Mouse (Mus musculus) liver, adult 2 months (tissue): ENCODE measurements at regions not wholly inside any gene's neighbourhood (a gene's known extent, or its start where the extent isn't known, plus 50 kb on each side); places are given as distances from the start of the nearest gene placed in this dataset.

ENCODE experiments used
- DNase-seq: peaks from one replicate; pipeline ENCODE4 v3.0.0-alpha.2; 2011; ENCODE audit warnings: low read depth, low spot score; ENCODE audit errors: extremely low read depth
- H3K27ac ChIP-seq: fragments of 200-500 bp; replicated peaks from 2 replicates; pipeline ENCODE4 v1.5.1; 2012; ENCODE audit warnings: low read depth, mild to moderate bottlenecking, control low read depth, inconsistent platforms, low read length; ENCODE audit not compliant: insufficient read depth
- H3K27me3 ChIP-seq: fragments of 200-500 bp; 2 replicates; pipeline ENCODE4 v1.6.1; 2012; ENCODE audit warnings: mild to moderate bottlenecking, moderate library complexity, low read length, inconsistent platforms; ENCODE audit not compliant: control insufficient read depth, insufficient read depth
- H3K36me3 ChIP-seq: fragments of 200-500 bp; 2 replicates; pipeline ENCODE4 v1.6.1; 2012; ENCODE audit warnings: low read length, inconsistent platforms; ENCODE audit not compliant: control insufficient read depth, insufficient read depth
- H3K4me1 ChIP-seq: fragments of 200-500 bp; 2 replicates; pipeline ENCODE4 v1.6.1; 2011; ENCODE audit warnings: low read length; ENCODE audit not compliant: control insufficient read depth, insufficient read depth
- H3K4me3 ChIP-seq: fragments of 200-500 bp; 2 replicates; pipeline ENCODE4 v1.5.1; 2011; ENCODE audit warnings: low read depth, mild to moderate bottlenecking, control low read depth, low read length, moderate library complexity; ENCODE audit not compliant: insufficient read depth
- H3K79me2 ChIP-seq: fragments of 200-500 bp; 2 replicates; pipeline ENCODE4 v1.6.1; 2012; ENCODE audit warnings: inconsistent platforms, mild to moderate bottlenecking, low read length, moderate library complexity; ENCODE audit not compliant: control insufficient read depth, insufficient read depth
- H3K9ac ChIP-seq: fragments of 200-500 bp; 2 replicates; pipeline ENCODE4 v1.6.1; 2012; ENCODE audit warnings: low read depth, mild to moderate bottlenecking, control low read depth, inconsistent platforms, low read length
- CTCF ChIP-seq: fragments of 200-500 bp; IDR thresholded peaks from 2 replicates; pipeline ENCODE4 v1.5.1; 2011; ENCODE audit warnings: low read depth, low read length, control low read depth
- POLR2A ChIP-seq: fragments of 200-500 bp; IDR thresholded peaks from 2 replicates; pipeline ENCODE4 v1.6.1; 2011; ENCODE audit warnings: low read length, control low read depth; ENCODE audit not compliant: insufficient read depth; ENCODE audit errors: extremely low read depth
- WGBS: fragments of 180-500 bp; shearing (Covaris S2); methylation state at CpG from one replicate; pipeline ENCODE4 v1.1.7; 2018; 5-methylcytosine and 5-hydroxymethylcytosine counted together

DNA sequence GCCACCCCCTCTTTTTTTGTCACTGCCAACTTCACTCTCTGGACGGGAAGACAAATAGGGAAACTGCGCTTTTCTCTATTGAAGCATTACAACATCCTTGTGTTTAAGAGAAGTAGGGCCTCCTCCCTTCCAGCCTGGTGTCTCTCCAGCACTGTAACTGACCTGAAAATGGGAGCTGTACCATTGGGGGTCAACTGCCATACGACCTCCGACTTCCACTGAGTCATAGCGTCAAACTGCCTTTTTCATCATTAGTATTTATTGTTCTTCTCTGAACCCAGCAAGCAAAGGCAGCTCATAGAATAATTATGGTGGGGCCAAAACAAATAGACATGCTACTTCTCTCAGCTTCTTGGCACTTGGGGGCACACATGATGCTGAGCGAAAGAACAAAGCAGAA is 301.2 kb upstream of the Jag1 start:
- Histone ChIP-seq H3K27me3 (no peaks in the 10 kb centered on the region), H3K27ac (no peak overlapping the region), H3K4me1 (no peaks in the 10 kb centered on the region), H3K36me3 (no peaks in the 10 kb centered on the region), H3K79me2 (no peaks in the 10 kb centered on the region), H3K9ac (no peak overlapping the region), H3K4me3 (no peak overlapping the region)
- DNase-seq, result no peak
- TF ChIP-seq POLR2A, result no peak
- TF ChIP-seq CTCF, result no peak
- WGBS, result 87% methylated on average over 6 of the region's 6 CpGs

DNA sequence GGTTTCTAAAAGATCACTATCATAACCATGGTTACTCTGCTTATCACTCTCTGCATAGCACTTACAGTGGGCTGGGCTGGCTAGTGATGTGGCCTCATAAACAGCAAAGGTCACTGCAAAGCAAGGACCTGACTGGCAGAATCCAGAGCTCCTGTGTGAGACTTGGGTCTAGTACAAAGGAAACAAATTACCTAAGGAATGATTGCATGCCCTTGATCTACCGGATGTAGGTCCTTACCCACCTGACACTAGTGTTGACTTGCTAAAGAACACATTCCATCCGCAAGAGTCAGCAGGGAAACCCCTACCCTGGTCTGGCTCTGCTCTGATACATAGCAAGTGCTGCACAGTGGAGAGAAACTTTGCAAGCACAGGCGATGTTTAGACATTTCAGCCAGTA is 297.0 kb upstream of the Jag1 start:
- Histone ChIP-seq H3K4me3 (no peak overlapping the region), H3K9ac (no peak overlapping the region), H3K36me3 (no peaks in the 10 kb centered on the region), H3K79me2 (no peaks in the 10 kb centered on the region), H3K4me1 (no peaks in the 10 kb centered on the region), H3K27me3 (no peaks in the 10 kb centered on the region), H3K27ac (no peak overlapping the region)
- TF ChIP-seq POLR2A, result no peak
- TF ChIP-seq CTCF, result no peak
- no peak for DNase-seq
- 67% methylated on average over 3 of the region's 3 CpGs for WGBS

DNA sequence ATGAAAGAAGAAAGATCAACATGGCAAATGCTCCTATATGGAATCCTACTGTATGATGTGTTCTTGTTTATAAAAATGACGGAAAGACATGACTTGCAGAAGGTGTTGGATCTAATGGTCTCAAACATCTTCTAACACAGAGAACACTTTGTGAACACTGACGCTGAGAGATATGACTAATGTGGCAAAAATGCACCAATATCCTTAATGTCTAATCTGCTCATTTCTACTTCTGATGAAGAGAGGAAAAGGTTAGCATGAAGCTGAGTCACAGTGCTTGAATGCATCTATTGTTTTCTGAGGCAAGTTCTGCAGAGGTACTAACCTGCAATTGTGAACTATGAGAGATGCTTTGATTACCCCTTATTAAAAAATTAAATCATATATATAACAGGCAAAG is 293.2 kb upstream of the Jag1 start:
- H3K27ac ChIP-seq, result no peak overlapping the region
- no peaks in the 10 kb centered on the region for H3K27me3 ChIP-seq
- no peaks in the 10 kb centered on the region for H3K36me3 ChIP-seq
- TF ChIP-seq POLR2A (no peak), CTCF (no peak)
- H3K4me3 ChIP-seq, result no peak overlapping the region
- 81% methylated on average over 2 of the region's 2 CpGs for WGBS
- no peak overlapping the region for H3K9ac ChIP-seq
- no peaks in the 10 kb centered on the region for H3K79me2 ChIP-seq
- no peak for DNase-seq
- no peaks in the 10 kb centered on the region for H3K4me1 ChIP-seq

DNA sequence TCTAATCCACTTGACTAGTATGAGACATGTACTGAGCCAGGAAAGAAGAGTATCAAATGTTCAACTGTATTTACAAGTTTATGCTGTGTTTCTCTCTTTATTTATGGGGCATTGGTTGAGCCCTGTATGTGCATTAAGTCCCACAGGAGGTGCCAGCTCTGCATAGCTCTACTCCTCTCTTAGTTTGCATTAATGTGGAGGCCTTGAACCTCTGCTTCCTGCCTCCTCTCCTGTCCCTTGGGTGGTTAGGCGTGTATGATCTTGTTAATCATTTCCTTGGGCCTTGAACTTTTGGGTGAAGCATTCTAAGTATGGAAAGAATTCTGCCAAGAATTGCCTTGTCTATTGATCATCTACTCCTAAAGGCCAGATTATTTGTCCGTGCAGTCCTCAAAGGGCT is 291.9 kb upstream of the Jag1 start:
- Histone ChIP-seq H3K36me3 (no peaks in the 10 kb centered on the region), H3K27ac (no peak overlapping the region), H3K4me3 (no peak overlapping the region), H3K4me1 (no peaks in the 10 kb centered on the region), H3K27me3 (no peaks in the 10 kb centered on the region), H3K79me2 (no peaks in the 10 kb centered on the region), H3K9ac (no peak overlapping the region)
- no peak for TF ChIP-seq CTCF
- TF ChIP-seq POLR2A, result no peak
- no peak for DNase-seq
- 25% methylated on average over 2 of the region's 2 CpGs for WGBS

DNA sequence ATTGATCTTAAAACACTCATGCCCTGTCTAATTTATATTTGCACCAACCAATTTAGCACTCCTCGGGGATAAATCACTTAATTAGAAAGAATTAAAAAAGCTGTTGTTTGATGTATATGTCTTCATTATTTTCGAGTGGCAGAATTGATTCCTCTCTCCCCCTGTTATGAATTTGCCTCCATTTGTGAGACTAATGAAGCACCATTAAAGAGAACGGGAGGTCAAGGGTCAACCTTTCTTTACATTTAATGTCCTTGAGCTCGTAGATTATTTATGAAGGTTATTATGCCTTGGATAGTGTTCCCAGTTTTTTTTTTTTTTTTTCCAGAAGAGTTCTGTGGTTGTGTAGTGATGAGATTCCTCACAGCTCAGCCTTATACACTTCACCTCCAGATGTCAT is 277.0 kb upstream of the Jag1 start:
- DNase-seq, result no peak
- WGBS, result 83% methylated on average over 4 of the region's 4 CpGs
- no peaks in the 10 kb centered on the region for H3K4me1 ChIP-seq
- TF ChIP-seq CTCF, result no peak
- no peak for TF ChIP-seq POLR2A
- H3K9ac ChIP-seq, result no peak overlapping the region
- peaks cover 2% of the 10 kb centered on the region; the same call in 1 of the 2 replicates for H3K27me3 ChIP-seq
- no peak overlapping the region for H3K4me3 ChIP-seq
- H3K27ac ChIP-seq, result no peak overlapping the region
- H3K79me2 ChIP-seq, result no peaks in the 10 kb centered on the region
- H3K36me3 ChIP-seq, result no peaks in the 10 kb centered on the region

DNA sequence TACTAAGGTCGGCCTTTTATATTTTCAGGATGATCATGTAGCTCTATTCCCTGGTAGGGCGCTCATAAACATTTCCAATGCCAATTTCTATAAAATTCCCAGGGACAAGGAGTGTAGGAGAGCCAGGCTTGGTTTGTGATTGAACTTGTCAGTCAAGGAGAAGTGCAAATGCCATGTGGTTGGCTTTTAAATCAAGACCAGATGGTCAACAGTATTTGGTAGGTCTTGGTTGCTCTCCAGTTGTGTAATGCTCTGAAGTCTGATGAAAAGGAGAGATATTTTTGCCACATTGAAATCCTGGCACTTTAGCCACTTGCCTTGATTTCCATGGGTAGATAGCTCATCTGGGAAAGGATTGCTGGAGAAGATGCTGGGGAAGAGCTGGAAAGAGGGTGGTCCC is 263.4 kb upstream of the Jag1 start:
- Histone ChIP-seq H3K4me1 (no peaks in the 10 kb centered on the region), H3K79me2 (no peaks in the 10 kb centered on the region), H3K27ac (no peak overlapping the region), H3K36me3 (no peaks in the 10 kb centered on the region), H3K27me3 (no peaks in the 10 kb centered on the region), H3K9ac (no peak overlapping the region), H3K4me3 (no peak overlapping the region)
- 81% methylated on average over 2 of the region's 2 CpGs for WGBS
- no peak for DNase-seq
- no peak for TF ChIP-seq POLR2A
- no peak for TF ChIP-seq CTCF
